Mouse (Mus musculus): ENCODE data around the gene Stk40. TPM values are rescaled to one million over a fixed set of nuclear protein-coding genes. Genes with fewer than 3 reads are reported as not detected.
"Not testable (repeated sequence)": the region's sequence is repeated elsewhere in the genome, so short reads cannot be mapped to it uniquely, and the experiment has no call there.

The Stk40 gene
- 10 to 100 TPM; 25.9 to 30.5 TPM for total RNA-seq (2021)
- long read RNA-seq, experiment 1, partial matches to known transcripts, result 2 of 5 reads
- long read RNA-seq, experiment 1, other reads (novel, unspliced or antisense), result 1 of 5 reads
- long read RNA-seq, experiment 2, transcript Stk40-201 (11 exons, 3,492 nt), result major isoform, 9 of 21 reads
- long read RNA-seq, experiment 2, partial matches to known transcripts, result 2 of 21 reads
- long read RNA-seq, experiment 2, other reads (novel, unspliced or antisense), result 10 of 21 reads

DNA sequence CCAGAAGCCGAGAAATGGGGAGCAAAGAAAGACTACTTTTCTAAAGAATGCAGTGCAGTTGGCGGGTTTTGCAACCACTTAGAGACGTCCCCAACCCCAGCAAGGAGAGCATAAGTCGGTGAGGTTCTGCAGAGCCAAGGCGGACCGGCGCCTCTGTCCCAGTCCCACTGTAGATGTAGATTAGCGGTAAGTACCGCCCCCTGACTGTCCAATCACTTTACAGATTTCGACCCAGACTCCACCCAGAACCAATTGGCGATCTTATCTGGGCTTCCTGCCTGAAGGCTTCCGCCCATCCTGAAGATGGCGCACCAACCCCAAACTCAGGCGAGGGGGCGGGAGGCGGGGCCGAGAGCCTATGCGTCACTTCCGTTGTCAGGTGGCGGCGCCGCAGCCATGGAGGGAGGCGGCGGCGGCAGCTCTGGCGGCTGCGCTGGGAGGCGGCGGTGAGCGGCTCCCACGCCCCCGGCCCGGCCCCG, at the start of gene Stk40:
Stk40 (plus strand) TSS at position 368 of the 479 bp plus-strand sequence.
- DNase-seq (ENCODE audit: low spot score in 2 of 2), result peak; percentile 90 to 93

DNA sequence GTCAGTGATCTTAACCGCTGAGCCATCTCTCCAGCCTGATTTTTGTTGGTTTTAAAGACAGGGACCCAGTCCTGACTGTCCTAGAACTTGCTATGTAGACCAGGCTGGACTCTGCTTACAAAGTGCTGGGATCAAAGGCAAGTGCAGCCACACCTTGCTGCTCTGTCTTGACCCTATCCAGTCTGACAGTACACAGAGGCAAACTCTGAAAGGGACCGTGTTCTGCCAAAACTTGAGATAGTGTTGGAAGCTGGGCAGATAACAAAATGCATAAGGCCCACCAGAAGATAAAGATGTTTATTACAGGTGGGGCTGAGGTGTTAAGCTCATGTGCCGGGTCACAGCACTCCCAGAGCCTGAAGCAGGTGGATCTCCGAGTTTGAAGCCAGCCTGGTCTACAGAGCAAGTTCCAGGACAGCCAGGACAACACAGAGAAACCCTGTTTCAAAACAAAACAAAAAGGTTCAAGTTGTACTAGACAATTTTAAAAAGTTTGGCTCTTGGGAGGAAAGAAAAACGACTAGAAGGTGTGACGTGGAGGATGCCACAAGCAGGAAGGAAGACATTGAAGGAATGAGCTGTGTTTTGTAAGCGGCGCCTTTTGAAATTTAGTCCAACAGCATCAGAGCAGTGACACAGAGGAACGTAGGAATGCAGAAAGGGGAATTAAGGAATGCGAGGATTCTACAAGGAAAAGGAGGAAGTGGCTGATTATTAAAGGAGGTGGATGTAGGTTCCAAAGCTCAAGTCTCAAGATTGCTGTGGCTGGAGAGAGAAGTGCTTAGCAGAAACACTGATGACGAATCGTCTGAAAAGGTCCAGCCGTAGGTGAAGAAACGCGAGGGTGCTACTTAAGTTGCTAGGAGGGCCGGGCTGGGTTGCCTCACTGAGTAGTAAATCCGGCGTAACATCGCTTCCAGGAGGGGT, 46.3 kb upstream of the Stk40 start:
- no peak for DNase-seq (ENCODE audit: low spot score in 2 of 2)

DNA sequence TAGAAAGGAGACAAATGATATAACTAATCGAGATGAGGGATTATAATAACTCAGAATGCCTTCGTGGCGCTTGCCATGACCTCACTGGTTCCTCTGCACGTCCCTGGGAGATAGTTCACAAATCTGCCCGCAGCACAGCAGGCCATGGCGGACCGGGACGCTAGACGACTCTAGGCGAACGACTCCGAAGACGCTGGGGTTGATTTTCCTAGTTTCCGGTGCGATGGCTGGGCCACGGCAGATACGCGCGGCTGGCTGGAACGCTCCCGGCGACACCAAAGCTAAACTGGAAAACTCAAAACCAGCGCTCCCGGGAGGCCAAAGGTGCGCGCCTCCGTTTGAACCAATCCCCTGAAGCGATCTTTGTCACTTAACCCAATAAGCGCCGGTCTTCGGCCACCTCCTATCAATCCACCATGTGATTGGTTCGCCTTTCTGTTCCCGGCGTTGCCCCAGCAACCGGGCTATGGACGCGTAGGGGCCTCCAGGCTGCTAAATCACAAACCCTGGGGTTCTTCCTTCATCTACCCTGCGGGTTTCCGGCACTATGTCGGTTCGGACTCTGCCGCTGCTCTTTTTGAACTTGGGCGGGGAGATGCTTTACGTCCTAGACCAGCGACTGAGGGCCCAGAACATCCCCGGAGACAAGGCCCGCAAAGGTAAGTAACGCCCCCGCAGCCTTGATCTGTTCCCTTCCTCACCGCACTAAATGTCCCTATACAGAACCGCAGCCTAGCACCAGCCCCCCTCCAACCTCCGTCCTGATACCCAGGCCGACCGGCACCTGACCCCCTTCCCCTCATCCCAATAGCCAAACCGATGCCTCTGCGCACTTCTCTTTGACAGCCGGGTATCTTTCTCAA, 45.4 kb upstream of the Stk40 start, which contains the start of gene Oscp1:
Oscp1 (plus strand) TSS at position 432 of the 863 bp plus-strand sequence.
- peak; percentile 56 to 78 for DNase-seq (ENCODE audit: low spot score in 2 of 2)

DNA sequence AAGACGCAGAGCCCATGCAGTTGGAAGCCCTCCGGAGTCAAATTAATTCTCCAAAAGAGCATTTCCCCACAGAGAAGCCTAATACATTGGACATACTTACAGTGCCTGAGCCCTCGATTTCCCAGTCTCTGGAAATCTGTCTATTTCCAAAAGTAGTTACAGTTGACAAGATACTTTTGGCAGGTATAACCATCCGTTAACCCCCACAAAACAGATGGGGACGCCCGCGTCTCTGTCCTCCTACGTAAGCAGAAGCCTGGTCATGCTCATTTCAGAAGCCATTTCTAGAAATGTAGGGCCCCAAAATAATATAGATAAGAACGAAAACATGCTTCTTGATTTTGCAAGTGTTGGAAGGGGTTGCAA, 44.8 kb upstream of the Stk40 start:
- DNase-seq (ENCODE audit: low spot score in 2 of 2), result no peak

DNA sequence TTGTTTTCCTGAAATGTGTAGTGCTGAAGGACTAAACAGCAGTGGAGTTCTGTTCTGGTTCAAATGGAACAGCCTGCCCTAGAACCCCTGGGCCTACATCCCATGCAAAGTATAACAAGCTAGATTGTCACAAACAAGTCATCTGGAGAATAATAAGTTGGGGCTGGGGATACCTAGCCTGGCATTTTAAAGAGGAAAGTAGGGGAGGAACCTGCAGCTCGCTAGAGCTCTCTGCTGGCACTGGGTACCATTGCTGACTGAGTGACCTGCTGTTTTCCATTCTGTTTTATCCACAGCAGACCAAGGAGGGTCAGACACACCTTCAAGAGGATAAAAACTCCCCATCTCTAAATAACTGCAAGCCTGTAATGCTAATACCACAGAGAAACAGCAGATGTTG, 40.9 kb upstream of the Stk40 start:
- DNase-seq (ENCODE audit: low spot score in 2 of 2), result no peak

DNA sequence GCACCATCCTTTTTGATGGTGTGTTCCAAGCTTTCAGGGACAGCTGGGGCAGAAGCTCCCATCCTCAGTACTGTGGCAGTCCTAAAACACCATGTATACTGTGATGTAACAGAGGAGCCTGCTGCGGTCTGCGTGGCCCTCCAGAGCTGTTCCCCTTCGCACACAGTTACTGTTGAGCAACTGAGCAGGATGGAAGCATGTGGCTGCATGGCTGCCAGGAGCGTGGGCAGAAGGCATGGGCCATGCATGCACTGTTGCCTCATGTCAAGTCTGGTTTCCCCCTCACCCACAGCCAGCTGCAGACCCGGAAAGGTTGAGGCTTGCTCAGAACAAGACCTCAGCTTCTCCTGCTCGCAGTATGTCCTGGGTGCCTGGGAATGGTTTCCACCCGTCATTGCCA, 38.5 kb upstream of the Stk40 start:
- no peak for DNase-seq (ENCODE audit: low spot score in 2 of 2)

DNA sequence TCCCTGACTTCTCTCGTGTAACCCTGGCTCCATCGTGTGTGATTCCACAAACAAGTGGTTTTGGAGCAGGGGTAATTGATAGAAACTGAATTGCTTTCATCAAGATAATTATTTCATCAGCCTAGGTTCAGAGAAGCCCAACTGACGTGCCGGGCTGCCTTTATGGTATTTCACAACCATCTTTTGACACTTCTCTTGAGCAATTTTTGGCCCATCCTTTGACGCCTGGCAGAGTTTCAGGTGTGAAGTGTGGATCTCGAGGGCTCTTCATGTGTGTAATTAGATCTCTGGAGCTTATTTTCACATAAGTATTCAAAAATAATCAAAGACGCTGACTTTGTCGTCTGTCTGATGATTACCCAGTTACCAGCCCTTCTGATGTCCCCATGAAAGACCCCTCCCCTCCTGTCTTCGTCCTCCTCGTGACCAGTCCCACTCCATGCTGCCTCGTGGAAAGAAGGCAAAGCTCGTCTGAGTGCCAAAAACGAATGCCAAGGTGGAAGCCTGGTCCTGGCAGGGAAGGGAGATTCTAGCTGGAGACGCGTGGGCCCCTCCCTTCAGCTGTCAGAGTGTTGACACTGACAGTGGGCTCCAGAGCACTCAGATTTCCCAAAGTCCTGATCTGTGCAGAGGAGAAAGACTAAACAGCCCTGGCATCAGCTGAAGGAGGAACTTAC, 36.2 kb upstream of the Stk40 start:
- no peak for DNase-seq (ENCODE audit: low spot score in 2 of 2)

DNA sequence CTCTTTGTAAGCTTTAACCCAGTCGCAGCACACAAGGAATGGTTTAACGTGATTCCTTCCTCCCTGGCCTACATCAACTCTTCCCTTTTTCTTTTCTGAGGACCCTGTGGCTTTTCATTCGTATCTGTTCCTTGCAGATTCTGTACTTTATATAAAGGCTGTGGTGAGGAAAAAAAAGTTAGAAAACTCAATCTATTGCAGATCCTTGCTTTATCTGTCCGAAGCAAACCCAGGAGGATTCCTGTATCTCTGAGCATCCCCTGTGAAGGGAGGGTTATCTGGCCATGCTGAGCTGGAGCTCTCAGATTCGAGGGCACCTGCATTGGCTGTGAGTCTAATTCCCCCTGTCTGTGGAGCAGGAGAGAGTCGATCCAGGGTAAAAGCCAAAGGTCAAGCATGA, 34.9 kb upstream of the Stk40 start:
- DNase-seq (ENCODE audit: low spot score in 2 of 2), result no peak

DNA sequence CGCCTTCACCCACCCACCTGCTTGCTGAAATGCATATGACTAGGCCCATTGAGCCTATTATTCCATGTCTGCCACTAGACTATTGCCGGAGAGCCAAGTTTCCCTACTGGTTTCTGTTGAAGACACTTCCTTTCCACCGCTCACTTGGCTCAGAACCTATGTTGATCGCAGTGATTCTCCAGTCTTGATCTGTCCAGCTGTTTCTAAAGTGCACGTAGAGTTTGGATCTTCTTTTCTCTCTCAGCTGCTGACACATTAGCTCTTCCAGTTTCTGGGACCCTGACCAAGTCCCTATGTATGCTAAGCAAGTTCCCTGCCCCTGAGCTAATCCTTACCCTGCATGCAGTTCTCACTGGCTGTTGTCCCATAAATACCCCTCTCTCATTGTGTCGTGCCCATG, 25.9 kb upstream of the Stk40 start:
- no peak for DNase-seq (ENCODE audit: low spot score in 2 of 2)

DNA sequence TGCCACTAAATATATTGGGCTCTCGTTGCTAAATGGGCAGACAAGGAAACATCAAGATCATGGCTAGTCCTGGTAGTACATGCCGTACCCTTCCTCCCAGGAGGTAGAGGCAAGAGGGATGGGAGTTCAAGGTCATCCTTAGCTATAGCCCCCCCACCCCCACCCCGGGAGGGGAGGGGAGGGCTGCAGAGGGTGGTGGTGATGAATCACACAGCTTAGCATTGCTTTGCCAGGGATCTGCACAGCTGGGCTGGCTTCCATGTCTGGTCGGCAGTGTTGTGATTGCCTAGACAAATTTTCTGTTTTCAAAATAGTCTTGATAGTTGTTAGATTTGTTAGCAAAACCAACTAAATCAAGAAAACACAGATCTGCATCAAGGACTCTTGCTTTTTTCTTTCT, 24.5 kb upstream of the Stk40 start:
- no peak for DNase-seq (ENCODE audit: low spot score in 2 of 2)

DNA sequence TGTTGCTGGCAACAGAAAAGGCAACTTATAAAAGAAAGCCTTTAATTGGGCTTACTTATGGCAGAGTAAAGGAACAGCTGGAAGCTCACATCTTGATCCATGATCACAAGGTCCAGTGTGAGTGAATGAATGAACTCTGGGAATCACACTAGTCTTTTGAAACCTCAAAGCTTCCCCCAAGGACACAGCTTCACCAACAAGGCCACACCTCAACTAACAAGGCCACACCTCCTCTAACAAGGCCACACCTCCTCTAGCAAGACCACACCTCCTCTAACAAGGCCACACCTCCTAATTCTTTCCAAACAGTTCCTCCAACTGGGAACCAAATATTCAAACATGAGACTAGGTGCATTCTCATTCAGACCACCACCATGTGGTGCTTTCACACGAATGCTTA, 22.2 kb upstream of the Stk40 start:
- DNase-seq (ENCODE audit: low spot score in 2 of 2), result no peak

DNA sequence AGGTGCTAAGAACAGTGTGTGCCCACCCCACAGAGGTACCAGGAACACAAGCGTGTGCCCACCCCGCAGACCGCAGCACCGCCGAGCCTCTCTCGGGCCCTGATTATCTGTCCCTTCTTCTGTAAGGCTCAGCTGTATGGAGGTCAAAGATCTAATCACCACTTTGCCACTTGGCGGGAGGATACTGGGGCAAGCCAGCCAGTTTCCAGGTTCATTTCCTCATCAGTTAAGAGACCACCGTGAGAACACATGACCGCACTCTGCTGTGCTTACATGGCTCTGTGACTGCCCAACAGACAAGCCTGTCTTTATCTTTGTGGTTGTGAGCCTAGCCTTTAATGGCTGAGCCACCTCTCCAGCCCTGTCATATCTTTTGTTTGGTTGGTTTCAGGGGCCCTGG, 20.7 kb upstream of the Stk40 start:
- DNase-seq (ENCODE audit: low spot score in 2 of 2), result no peak

DNA sequence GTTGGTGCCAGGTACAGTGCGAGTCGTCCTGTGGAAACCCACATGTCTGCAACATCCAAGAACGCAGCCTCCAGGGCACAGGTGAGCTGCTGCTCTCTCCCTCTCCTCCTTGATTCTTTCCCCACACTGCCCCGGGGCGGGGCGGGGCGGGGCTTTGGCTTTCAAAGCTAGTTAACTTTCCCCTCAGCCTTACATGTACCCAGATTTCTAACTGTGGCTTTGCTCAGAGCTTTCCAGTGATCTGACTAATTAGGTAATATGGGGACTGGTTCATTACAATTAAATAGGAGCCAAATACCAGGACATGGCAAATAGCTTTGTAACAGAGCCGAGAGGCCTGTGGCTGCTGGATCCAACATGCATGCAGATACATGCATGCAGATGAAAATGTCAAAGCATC, 19.4 kb upstream of the Stk40 start:
- DNase-seq (ENCODE audit: low spot score in 2 of 2), result no peak

DNA sequence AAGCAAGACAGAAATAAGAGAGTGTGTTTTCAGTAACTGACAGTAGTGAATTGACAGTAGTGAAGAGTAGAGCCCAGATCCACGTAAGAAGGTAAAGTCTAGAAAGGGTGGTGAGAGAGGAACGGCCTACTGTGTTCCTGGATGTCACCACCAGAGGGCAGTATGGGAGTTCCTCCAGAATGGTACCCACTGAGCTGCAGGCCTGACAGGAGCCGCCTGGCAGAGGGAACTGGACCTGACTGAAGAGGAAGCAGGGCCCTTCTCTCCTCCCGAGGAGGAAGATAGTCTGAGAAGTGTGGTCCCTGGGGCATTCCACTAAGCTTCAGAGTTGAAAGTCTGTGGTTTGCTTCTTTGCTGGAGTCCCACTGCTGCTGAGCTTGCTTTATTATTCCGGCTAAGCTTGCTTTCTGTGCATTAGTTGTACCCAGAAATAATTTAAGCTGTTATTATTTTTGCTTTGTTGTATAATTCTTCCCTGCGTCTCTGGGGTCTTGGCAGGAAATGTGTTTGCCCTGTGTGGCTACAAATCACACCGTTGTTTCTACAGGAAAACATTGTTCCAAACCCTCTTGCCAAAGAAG, 17.7 kb upstream of the Stk40 start:
- DNase-seq (ENCODE audit: low spot score in 2 of 2), result peak in 1 of 2 experiments; percentile 70

DNA sequence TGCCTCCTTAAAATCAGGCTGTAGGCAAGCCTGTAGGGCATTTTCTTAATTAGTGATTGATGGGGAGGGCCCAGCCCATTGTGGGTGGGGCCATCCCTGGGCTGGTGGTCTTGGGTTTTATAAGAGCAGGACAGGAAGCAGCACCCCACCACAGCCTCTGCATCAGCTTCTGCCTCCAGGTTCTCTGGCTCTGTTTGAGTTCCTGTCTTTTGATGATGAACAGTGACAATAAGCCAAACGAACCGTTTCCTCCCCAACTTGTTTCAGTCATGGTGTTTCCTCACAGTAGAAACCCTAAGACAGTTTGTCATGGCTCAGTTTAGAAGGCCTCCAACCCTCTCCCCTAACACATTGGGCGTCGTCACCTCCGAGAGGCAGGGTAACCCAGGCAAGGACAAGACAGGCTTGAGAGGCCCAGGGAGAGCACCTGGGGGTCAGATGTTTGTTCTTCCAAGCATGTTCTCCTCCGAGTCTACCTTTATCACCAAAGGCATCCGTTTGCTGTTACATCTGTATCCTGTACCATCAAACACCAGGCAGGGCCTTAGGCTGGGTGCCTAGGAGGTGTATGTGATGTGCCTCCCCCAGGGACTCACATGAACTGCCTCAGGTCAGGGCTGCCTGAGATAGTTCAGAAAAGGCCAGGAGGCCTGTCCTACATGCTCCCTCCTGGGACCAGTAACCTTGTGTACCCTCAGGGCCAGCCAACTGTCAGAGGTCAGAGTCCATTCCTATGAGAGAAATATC, 13.5 kb upstream of the Stk40 start:
- no peak for DNase-seq (ENCODE audit: low spot score in 2 of 2)

DNA sequence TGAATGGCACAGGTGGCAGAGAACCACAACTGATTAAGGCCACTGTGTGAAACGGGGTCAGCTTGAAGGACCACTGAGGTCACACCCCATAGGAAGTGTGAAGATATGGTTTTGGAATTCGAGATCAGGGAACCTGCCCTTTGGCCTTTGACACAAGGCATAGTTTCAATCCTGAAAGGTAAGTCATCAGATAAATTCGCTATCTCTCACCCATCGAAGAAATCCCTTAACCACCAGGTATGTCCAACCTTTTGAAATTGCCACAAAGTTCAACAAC, 13.0 kb upstream of the Stk40 start:
- DNase-seq (ENCODE audit: low spot score in 2 of 2), result no peak

DNA sequence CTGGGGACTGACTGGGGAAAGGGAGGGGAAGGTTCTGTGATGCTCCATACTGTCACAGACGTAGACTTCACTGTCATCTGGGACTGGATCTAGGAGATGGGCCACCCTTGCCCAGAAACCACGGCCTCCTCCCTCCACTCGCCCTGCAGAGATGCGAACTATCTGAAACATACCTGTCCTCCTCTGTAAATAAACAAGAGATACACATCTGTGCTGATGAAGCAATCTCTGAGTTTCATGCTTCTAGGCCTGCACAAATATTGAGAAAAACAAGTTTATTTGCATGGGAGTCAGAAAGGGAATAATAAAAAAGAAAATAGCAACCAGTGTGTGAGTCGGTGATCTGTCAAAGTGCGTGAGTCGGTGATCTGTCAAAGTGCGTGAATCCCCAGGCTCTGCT, 11.9 kb upstream of the Stk40 start:
- no peak for DNase-seq (ENCODE audit: low spot score in 2 of 2)

DNA sequence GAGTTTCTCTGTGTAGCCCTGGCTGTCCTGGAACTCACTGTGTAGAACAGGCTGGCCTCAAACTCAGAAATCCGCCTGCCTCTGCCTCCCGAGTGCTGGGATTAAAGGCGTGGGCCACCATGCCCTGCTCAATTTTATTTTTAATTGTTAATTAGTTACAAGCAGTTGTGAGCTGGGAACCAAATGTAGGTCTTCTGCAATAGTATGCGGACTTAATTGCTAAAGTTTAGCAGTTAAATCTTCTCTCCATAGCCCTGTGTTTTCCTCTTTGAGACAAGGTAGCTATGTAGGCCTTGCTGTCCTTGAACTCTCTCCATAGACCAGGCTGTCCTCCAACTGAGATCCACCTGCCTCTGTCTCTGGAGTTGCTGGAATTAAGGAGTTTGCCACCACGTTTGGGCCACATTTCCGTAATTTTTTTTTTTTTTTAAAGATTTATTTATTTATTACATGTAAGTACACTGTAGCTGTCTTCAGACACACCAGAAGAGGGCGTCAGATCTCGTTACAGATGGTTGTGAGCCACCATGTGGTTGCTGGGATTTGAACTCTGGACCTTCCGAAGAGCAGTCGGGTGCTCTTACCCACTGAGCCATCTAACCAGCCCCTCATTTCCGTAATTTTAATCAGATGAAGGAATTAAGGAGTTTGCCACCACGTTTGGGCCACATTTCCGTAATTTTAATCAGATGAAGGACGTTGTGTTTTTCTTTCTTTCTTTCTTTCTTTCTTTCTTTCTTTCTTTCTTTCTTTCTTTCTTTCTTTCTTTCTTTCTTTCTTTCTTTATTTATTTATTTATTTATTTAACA, 7.9 kb upstream of the Stk40 start:
- DNase-seq (ENCODE audit: low spot score in 2 of 2), result not testable (repeated sequence)

DNA sequence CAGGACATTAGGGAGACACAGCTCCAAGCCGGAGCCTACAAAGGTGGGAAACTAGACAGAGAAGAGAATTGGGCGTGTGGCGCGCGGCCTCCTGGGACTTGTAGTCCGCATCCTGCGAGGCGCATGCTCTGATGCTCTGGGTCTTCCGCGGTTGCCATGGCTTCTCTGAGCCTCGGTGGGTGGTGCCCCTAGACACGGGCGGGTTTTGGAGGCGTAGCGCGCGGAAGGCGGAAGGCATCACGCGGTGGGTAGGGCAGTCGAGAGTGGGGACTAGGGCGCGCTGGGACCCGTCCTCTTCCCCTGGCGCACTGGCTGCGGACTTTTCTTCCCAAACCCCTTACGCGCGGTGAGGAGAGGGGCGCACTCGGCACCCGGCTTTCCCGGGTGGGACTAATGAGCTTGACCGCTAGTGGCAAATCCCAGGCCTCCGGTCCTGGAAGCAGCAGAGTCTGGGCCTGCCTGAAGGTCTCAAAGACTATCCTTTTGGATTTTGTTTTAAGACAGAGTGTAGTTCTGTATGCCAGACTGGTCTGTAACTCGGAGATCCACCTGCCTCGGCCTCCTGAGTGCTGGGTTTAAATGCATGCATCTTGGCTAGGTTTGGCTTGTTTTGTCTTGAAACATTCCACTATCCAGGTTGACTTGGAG, 7.2 kb upstream of the Stk40 start, which contains the start of gene Lsm10:
Lsm10 (plus strand) TSS at position 160 of the 648 bp plus-strand sequence.
- DNase-seq (ENCODE audit: low spot score in 2 of 2), result peak; percentile 80 to 87
